Mouse (Mus musculus): ENCODE data around the gene Sbds. TPM values are rescaled to one million over a fixed set of nuclear protein-coding genes. Genes with fewer than 3 reads are reported as not detected.
A peak's percentile ranks its signal among the peaks of the same experiment; 100 is the strongest.

The Sbds gene
- polyA plus RNA-seq, 1 experiment from 2014 or later = 97.5 TPM

GRCm38 (mm10) chr5:130228120-130228519 is 27.2 kb downstream of the Sbds start:
- 9% methylated on average over 4 of the region's 4 CpGs for WGBS
- no peaks in the 10 kb centered on the region for H3K9me3 ChIP-seq (ENCODE audit: low read length)
- TF ChIP-seq CTCF (IDR thresholded peaks at IDR 0.05) = no peak
- peak; percentile 72 for TF ChIP-seq EP300 (IDR thresholded peaks at IDR 0.05)
- no peaks in the 10 kb centered on the region for H3K27me3 ChIP-seq (replicated peaks; ENCODE audit: insufficient read depth, low read length)
- ATAC-seq (peak; percentile 80), DNase-seq (ENCODE audit: low spot score) (peak; percentile 92)
- H3K4me1 ChIP-seq (ENCODE audit: insufficient read depth, low read depth, low read length) = peaks cover 21% of the 10 kb centered on the region; the same call in 1 of the 2 replicates
- no peak overlapping the region for H3K9ac ChIP-seq (replicated peaks; ENCODE audit: low read depth)
- H3K36me3 ChIP-seq (ENCODE audit: insufficient read depth, low read length) = peaks cover 15% of the 10 kb centered on the region
- peak overlapping the region; percentile 51; the same call in 1 of the 2 replicates for H3K27ac ChIP-seq (ENCODE audit: low read length)
- 0 out of 2 replicates have a peak overlapping the region, but pooled peaks have one; percentile 6 for H3K4me2 ChIP-seq (replicated peaks; ENCODE audit: low read depth, low read length)
- no peak overlapping the region for H3K4me3 ChIP-seq (ENCODE audit: low read depth, low read length)

- ATAC-seq = no peak
These were observed 28.5 kb downstream of the Sbds start for GRCm38 (mm10) chr5:130226790-130227189.

GRCm38 (mm10) chr5:130222146-130223004 is 33.0 kb downstream of the Sbds start:
- Histone ChIP-seq H3K4me2 (replicated peaks; ENCODE audit: low read depth, low read length) (peak overlapping the region; percentile 65), H3K27ac (ENCODE audit: low read length) (peak overlapping the region; percentile 94), H3K27me3 (replicated peaks; ENCODE audit: insufficient read depth, low read length) (no peaks in the 10 kb centered on the region), H3K36me3 (ENCODE audit: insufficient read depth, low read length) (no peaks in the 10 kb centered on the region), H3K9me3 (ENCODE audit: low read length) (no peaks in the 10 kb centered on the region), H3K4me1 (ENCODE audit: insufficient read depth, low read depth, low read length) (peaks cover 18% of the 10 kb centered on the region; the same call in 1 of the 2 replicates), H3K4me3 (ENCODE audit: low read depth, low read length) (peak overlapping the region; percentile 100), H3K9ac (replicated peaks; ENCODE audit: low read depth) (peak overlapping the region; percentile 95)
- TF ChIP-seq CTCF (IDR thresholded peaks at IDR 0.05) = peak; percentile 70
- TF ChIP-seq EP300 (IDR thresholded peaks at IDR 0.05) = 0 out of 2 replicates have a peak, but pooled peaks have one; percentile 46
- ATAC-seq (peak; percentile 90), DNase-seq (ENCODE audit: low spot score) (peak; percentile 92)
- WGBS = under 1% methylated on average over 81 of the region's 88 CpGs

More at GRCm38 (mm10) chr5:130226790-130227189, 28.5 kb downstream of the Sbds start:
- Histone ChIP-seq H3K4me1 (ENCODE audit: insufficient read depth, low read depth, low read length) (peaks cover 21% of the 10 kb centered on the region; the same call in 1 of the 2 replicates), H3K27ac (ENCODE audit: low read length) (peak overlapping the region; percentile 58; the same call in 1 of the 2 replicates), H3K4me2 (replicated peaks; ENCODE audit: low read depth, low read length) (no peak overlapping the region), H3K4me3 (ENCODE audit: low read depth, low read length) (no peak overlapping the region), H3K36me3 (ENCODE audit: insufficient read depth, low read length) (peaks cover 2% of the 10 kb centered on the region; the same call in 1 of the 2 replicates), H3K27me3 (replicated peaks; ENCODE audit: insufficient read depth, low read length) (no peaks in the 10 kb centered on the region), H3K9me3 (ENCODE audit: low read length) (no peaks in the 10 kb centered on the region), H3K9ac (replicated peaks; ENCODE audit: low read depth) (no peak overlapping the region)
- 64% methylated on average over 3 of the region's 3 CpGs for WGBS
- TF ChIP-seq CTCF (IDR thresholded peaks at IDR 0.05) (no peak), EP300 (IDR thresholded peaks at IDR 0.05) (no peak)
- no peak for DNase-seq (ENCODE audit: low spot score)

GRCm38 (mm10) chr5:130221760-130222145 is 33.6 kb downstream of the Sbds start:
- H3K9ac ChIP-seq (replicated peaks; ENCODE audit: low read depth) = peak overlapping the region; percentile 95
- TF ChIP-seq CTCF (IDR thresholded peaks at IDR 0.05) = no peak
- no peak for TF ChIP-seq EP300 (IDR thresholded peaks at IDR 0.05)
- no peaks in the 10 kb centered on the region for H3K27me3 ChIP-seq (replicated peaks; ENCODE audit: insufficient read depth, low read length)
- ATAC-seq (peak; percentile 23), DNase-seq (ENCODE audit: low spot score) (peak; percentile 38)
- H3K27ac ChIP-seq (ENCODE audit: low read length) = peak overlapping the region; percentile 94
- H3K4me2 ChIP-seq (replicated peaks; ENCODE audit: low read depth, low read length) = peak overlapping the region; percentile 65
- no peaks in the 10 kb centered on the region for H3K9me3 ChIP-seq (ENCODE audit: low read length)
- peaks cover 15% of the 10 kb centered on the region; the same call in 1 of the 2 replicates for H3K4me1 ChIP-seq (ENCODE audit: insufficient read depth, low read depth, low read length)
- under 1% methylated on average over 10 of the region's 10 CpGs for WGBS
- H3K36me3 ChIP-seq (ENCODE audit: insufficient read depth, low read length) = no peaks in the 10 kb centered on the region
- peak overlapping the region; percentile 100 for H3K4me3 ChIP-seq (ENCODE audit: low read depth, low read length)

GRCm38 (mm10) chr5:130221316-130221715 is 34.0 kb downstream of the Sbds start:
- H3K4me3 ChIP-seq (ENCODE audit: low read depth, low read length) = peak overlapping the region; percentile 100

GRCm38 (mm10) chr5:130218336-130218735 is 37.0 kb downstream of the Sbds start:
- 72% methylated on average over 5 of the region's 5 CpGs for WGBS
- no peak for TF ChIP-seq EP300 (IDR thresholded peaks at IDR 0.05)
- no peak for TF ChIP-seq CTCF (IDR thresholded peaks at IDR 0.05)
- Histone ChIP-seq H3K9me3 (ENCODE audit: low read length) (no peaks in the 10 kb centered on the region), H3K27ac (ENCODE audit: low read length) (peak overlapping the region; percentile 21; the same call in 1 of the 2 replicates), H3K4me1 (ENCODE audit: insufficient read depth, low read depth, low read length) (peaks cover 6% of the 10 kb centered on the region; the same call in 1 of the 2 replicates), H3K9ac (replicated peaks; ENCODE audit: low read depth) (no peak overlapping the region), H3K36me3 (ENCODE audit: insufficient read depth, low read length) (no peaks in the 10 kb centered on the region), H3K27me3 (replicated peaks; ENCODE audit: insufficient read depth, low read length) (no peaks in the 10 kb centered on the region), H3K4me2 (replicated peaks; ENCODE audit: low read depth, low read length) (no peak overlapping the region), H3K4me3 (ENCODE audit: low read depth, low read length) (no peak overlapping the region)
- ATAC-seq = peak; percentile 18
- DNase-seq (ENCODE audit: low spot score) = peak; percentile 34

More at GRCm38 (mm10) chr5:130221316-130221715, 34.0 kb downstream of the Sbds start:
- no peaks in the 10 kb centered on the region for H3K36me3 ChIP-seq (ENCODE audit: insufficient read depth, low read length)
- DNase-seq (ENCODE audit: low spot score) (no peak), ATAC-seq (no peak)
- WGBS = 49% methylated on average over 2 of the region's 2 CpGs
- H3K27ac ChIP-seq (ENCODE audit: low read length) = peak overlapping the region; percentile 94
- no peaks in the 10 kb centered on the region for H3K27me3 ChIP-seq (replicated peaks; ENCODE audit: insufficient read depth, low read length)
- no peak for TF ChIP-seq CTCF (IDR thresholded peaks at IDR 0.05)
- no peak for TF ChIP-seq EP300 (IDR thresholded peaks at IDR 0.05)
- H3K9me3 ChIP-seq (ENCODE audit: low read length) = no peaks in the 10 kb centered on the region
- H3K9ac ChIP-seq (replicated peaks; ENCODE audit: low read depth) = peak overlapping the region; percentile 95; the same call in 1 of the 2 replicates
- peaks cover 10% of the 10 kb centered on the region; the same call in 1 of the 2 replicates for H3K4me1 ChIP-seq (ENCODE audit: insufficient read depth, low read depth, low read length)
- peak overlapping the region; percentile 65 for H3K4me2 ChIP-seq (replicated peaks; ENCODE audit: low read depth, low read length)
